15 mouse cellular contexts compared by ENCODE assay signal in the genomic region with DNA sequence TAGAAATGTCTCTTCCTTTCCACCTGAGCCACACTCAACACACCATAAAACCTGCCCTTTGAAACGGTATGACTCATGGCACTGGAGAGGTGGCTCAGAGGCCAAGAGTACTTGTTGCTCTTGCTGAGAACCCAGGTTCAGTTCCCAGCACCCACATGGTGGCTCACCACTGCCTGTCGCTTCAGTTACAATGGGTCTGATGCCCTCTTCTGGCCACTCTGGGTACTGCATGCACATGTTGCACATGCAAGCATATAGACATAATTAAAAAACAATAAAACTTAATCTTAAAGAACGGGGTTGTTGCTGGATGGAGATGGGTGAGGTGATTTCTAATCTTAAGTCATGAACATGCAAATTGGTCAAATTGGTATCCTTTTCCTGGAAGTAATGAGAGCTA. TPM values are rescaled to one million over a fixed set of nuclear protein-coding genes. Genes with fewer than 3 reads are reported as not detected.
DNase-seq lines count a peak whose midpoint lies in the region; ATAC-seq and TF ChIP-seq lines count a peak whose summit lies in the region.
"Had no signal": no experiment of that assay in that cellular context is flagged by ENCODE, and none has a peak within 500 bp of the region (broad histone marks: within the 10 kb centered on the region; RNA-seq: fewer than 3 reads in every experiment).

No protein-coding gene starts in this region.

- H3K27me3 ChIP-seq in intestine, postnatal 0 days (replicated peaks; ENCODE audit: control insufficient read depth, insufficient read depth, low read length), result no peaks in the 10 kb centered on the region
- H3K27me3 ChIP-seq in intestine, embryonic 15.5 days (replicated peaks), result no peaks in the 10 kb centered on the region
- no peaks in the 10 kb centered on the region for H3K27me3 ChIP-seq in midbrain, embryonic 11.5 days (ENCODE audit: control insufficient read depth, insufficient read depth, low read length)
- H3K27me3 ChIP-seq in midbrain, embryonic 15.5 days (replicated peaks), result no peaks in the 10 kb centered on the region
- no peaks in the 10 kb centered on the region for H3K27me3 ChIP-seq in stomach, postnatal 0 days (ENCODE audit: control insufficient read depth, insufficient read depth, low read length)
- H3K27me3 ChIP-seq in neural tube, embryonic 15.5 days (replicated peaks), result no peaks in the 10 kb centered on the region

- no peaks in the 10 kb centered on the region for H3K36me3 ChIP-seq in intestine, postnatal 0 days (ENCODE audit: control insufficient read depth, insufficient read depth)
- H3K36me3 ChIP-seq in intestine, embryonic 15.5 days, result no peaks in the 10 kb centered on the region
- no peaks in the 10 kb centered on the region for H3K36me3 ChIP-seq in midbrain, embryonic 11.5 days (ENCODE audit: control insufficient read depth, insufficient read depth, low read length)
- no peaks in the 10 kb centered on the region for H3K36me3 ChIP-seq in midbrain, embryonic 15.5 days (replicated peaks)
- peaks cover 14% of the 10 kb centered on the region for H3K36me3 ChIP-seq in ES-E14 (ENCODE audit: control insufficient read depth, insufficient read depth, low read length, poor library complexity, severe bottlenecking)
- no peaks in the 10 kb centered on the region for H3K36me3 ChIP-seq in stomach, postnatal 0 days (ENCODE audit: control insufficient read depth, insufficient read depth, low read length)
- H3K36me3 ChIP-seq in neural tube, embryonic 15.5 days, result no peaks in the 10 kb centered on the region

- H3K4me2 ChIP-seq in intestine, postnatal 0 days (replicated peaks; ENCODE audit: low read depth), result no peak overlapping the region
- H3K4me2 ChIP-seq in intestine, embryonic 15.5 days (replicated peaks), result no peak overlapping the region
- H3K4me2 ChIP-seq in midbrain, embryonic 11.5 days, result no peak overlapping the region
- no peak overlapping the region for H3K4me2 ChIP-seq in midbrain, embryonic 15.5 days
- H3K4me2 ChIP-seq in stomach, postnatal 0 days (replicated peaks; ENCODE audit: low read depth), result no peak overlapping the region
- no peak overlapping the region for H3K4me2 ChIP-seq in neural tube, embryonic 15.5 days

- no peak for ATAC-seq in intestine, postnatal 0 days
- ATAC-seq in intestine, embryonic 15.5 days, result no peak
- ATAC-seq in midbrain, embryonic 11.5 days (ENCODE audit: low FRiP score), result no peak
- ATAC-seq in midbrain, embryonic 15.5 days (replicated peaks), result no peak
- ATAC-seq in stomach, postnatal 0 days (ENCODE audit: low FRiP score, low TSS enrichment), result no peak
- ATAC-seq in neural tube, embryonic 15.5 days (ENCODE audit: low FRiP score), result no peak
- ATAC-seq: forebrain, embryonic 16.5 days; hindbrain, embryonic 16.5 days had no signal

- peak; percentile 37 for TF ChIP-seq CTCF in intestine, postnatal 0 days (IDR thresholded peaks at IDR 0.05; ENCODE audit: low read depth)
- peak; percentile 47 for TF ChIP-seq CTCF in stomach, postnatal 0 days (IDR thresholded peaks at IDR 0.05; ENCODE audit: low read depth)

- TF ChIP-seq EP300 in stomach, postnatal 0 days (optimal IDR thresholded peaks at IDR 0.05), result no peak

- peak; percentile 54 for DNase-seq in midbrain, embryonic 11.5 days (ENCODE audit: low spot score, missing footprints)
- no peak for DNase-seq in ES-E14 (ENCODE audit: low read depth, low spot score)
- DNase-seq in stomach, postnatal 0 days (ENCODE audit: low spot score), result no peak
- DNase-seq in layer of hippocampus, adult 11-12 months (ENCODE audit: low spot score), result no peak
- DNase-seq: adrenal gland, postnatal 10 days; lung, postnatal 4 days; thymus, adult 18-20 months had no signal

- in situ Hi-C loops in ES-E14 (cut with MboI; ENCODE audit: low sequenced_read_pairs in 2 of 2, unreplicated experiment in 2 of 2), result no loop called here

- no peaks in the 10 kb centered on the region for H3K4me1 ChIP-seq in intestine, postnatal 0 days (replicated peaks; ENCODE audit: control insufficient read depth, insufficient read depth, low read length)
- no peaks in the 10 kb centered on the region for H3K4me1 ChIP-seq in intestine, embryonic 15.5 days (replicated peaks)
- H3K4me1 ChIP-seq in midbrain, embryonic 11.5 days (ENCODE audit: control insufficient read depth, insufficient read depth, low read length), result no peaks in the 10 kb centered on the region
- H3K4me1 ChIP-seq in midbrain, embryonic 15.5 days, result no peaks in the 10 kb centered on the region
- H3K4me1 ChIP-seq in ES-E14 (ENCODE audit: control insufficient read depth in 2 of 2, insufficient read depth in 2 of 2, low read length in 2 of 2, poor library complexity in 1 of 2), result peaks cover 3 to 25% of the 10 kb centered on the region in 2 experiments
- H3K4me1 ChIP-seq in stomach, postnatal 0 days (replicated peaks; ENCODE audit: control insufficient read depth, insufficient read depth), result no peaks in the 10 kb centered on the region
- H3K4me1 ChIP-seq in neural tube, embryonic 15.5 days, result no peaks in the 10 kb centered on the region

- H3K27ac ChIP-seq in intestine, postnatal 0 days (ENCODE audit: low read depth, low read length), result no peak overlapping the region
- H3K27ac ChIP-seq in intestine, embryonic 15.5 days, result no peak overlapping the region
- no peak overlapping the region for H3K27ac ChIP-seq in midbrain, embryonic 11.5 days (ENCODE audit: low read depth, low read length)
- H3K27ac ChIP-seq in midbrain, embryonic 15.5 days, result no peak overlapping the region
- peak overlapping the region; percentile 74; the same call in 1 of the 2 replicates for H3K27ac ChIP-seq in ES-E14 (ENCODE audit: insufficient read depth, low read depth, low read length, poor library complexity, severe bottlenecking)
- H3K27ac ChIP-seq in stomach, postnatal 0 days (replicated peaks), result no peak overlapping the region
- H3K27ac ChIP-seq in neural tube, embryonic 15.5 days (replicated peaks), result no peak overlapping the region

- no peaks in the 10 kb centered on the region for H3K9me3 ChIP-seq in intestine, postnatal 0 days (ENCODE audit: control insufficient read depth)
- no peaks in the 10 kb centered on the region for H3K9me3 ChIP-seq in intestine, embryonic 15.5 days
- H3K9me3 ChIP-seq in midbrain, embryonic 11.5 days (ENCODE audit: control insufficient read depth, low read length), result peaks cover 4% of the 10 kb centered on the region; the same call in 1 of the 2 replicates
- H3K9me3 ChIP-seq in midbrain, embryonic 15.5 days, result 0 out of 2 replicates have a peak, but pooled peaks cover 2% of the 10 kb centered on the region
- H3K9me3 ChIP-seq in ES-E14 (ENCODE audit: control insufficient read depth, insufficient read depth, low read depth, low read length), result no peaks in the 10 kb centered on the region
- H3K9me3 ChIP-seq in stomach, postnatal 0 days (ENCODE audit: control insufficient read depth, low read length), result no peaks in the 10 kb centered on the region
- no peaks in the 10 kb centered on the region; the same call in 1 of the 2 replicates for H3K9me3 ChIP-seq in neural tube, embryonic 15.5 days (replicated peaks)

- WGBS in intestine, postnatal 0 days, result 91% methylated on average over 3 of the region's 3 CpGs
- WGBS in intestine, embryonic 15.5 days, result 91% methylated on average over 3 of the region's 3 CpGs
- 92% methylated on average over 3 of the region's 3 CpGs for WGBS in midbrain, embryonic 11.5 days
- 93% methylated on average over 3 of the region's 3 CpGs for WGBS in midbrain, embryonic 15.5 days
- WGBS in stomach, postnatal 0 days, result 88% methylated on average over 3 of the region's 3 CpGs
- 94% methylated on average over 3 of the region's 3 CpGs for WGBS in neural tube, embryonic 15.5 days

- no peak overlapping the region for H3K9ac ChIP-seq in intestine, postnatal 0 days (ENCODE audit: low read depth, low read length)
- H3K9ac ChIP-seq in intestine, embryonic 15.5 days, result no peak overlapping the region
- no peak overlapping the region for H3K9ac ChIP-seq in midbrain, embryonic 11.5 days (ENCODE audit: low read length)
- no peak overlapping the region for H3K9ac ChIP-seq in midbrain, embryonic 15.5 days
- no peak overlapping the region for H3K9ac ChIP-seq in ES-E14 (ENCODE audit: insufficient read depth, low read depth, low read length, poor library complexity, severe bottlenecking)
- H3K9ac ChIP-seq in stomach, postnatal 0 days (ENCODE audit: low read length), result no peak overlapping the region
- no peak overlapping the region for H3K9ac ChIP-seq in neural tube, embryonic 15.5 days (replicated peaks)

- H3K4me3 ChIP-seq in intestine, postnatal 0 days (ENCODE audit: low read depth, low read length), result no peak overlapping the region
- H3K4me3 ChIP-seq in intestine, embryonic 15.5 days (replicated peaks), result no peak overlapping the region
- no peak overlapping the region for H3K4me3 ChIP-seq in midbrain, embryonic 11.5 days (ENCODE audit: low read depth, low read length)
- H3K4me3 ChIP-seq in midbrain, embryonic 15.5 days, result no peak overlapping the region
- peak overlapping the region in 1 of 2 experiments; percentile 57; a peak in 1 of 4 replicates for H3K4me3 ChIP-seq in ES-E14 (ENCODE audit: insufficient read depth in 1 of 2, low read depth in 1 of 2, low read length in 2 of 2, poor library complexity in 1 of 2, severe bottlenecking in 1 of 2)
- no peak overlapping the region for H3K4me3 ChIP-seq in stomach, postnatal 0 days (ENCODE audit: low read depth, low read length)
- no peak overlapping the region for H3K4me3 ChIP-seq in neural tube, embryonic 15.5 days (replicated peaks)

TF ChIP-seq in ES-E14, 5 proteins besides CTCF, POLR2A, EP300 and RAD21 (continues in another document):
- no peak for TF ChIP-seq HCFC1 (IDR thresholded peaks at IDR 0.05; ENCODE audit: borderline replicate concordance, insufficient read depth, low read length)

RNA-seq across cellular contexts. Expression of a gene that starts 7.7 kb away (rescaled TPM):
- polyA plus RNA-seq in intestine, postnatal 0 days (2015; fragmentation: Nextera tagmentation; extraction: Ambion mirVana), result 6.9 and 8.6 TPM in 2 replicates
- polyA plus RNA-seq in intestine, embryonic 15.5 days (2015; fragmentation: Nextera tagmentation; extraction: Ambion mirVana), result 18.1 and 19.2 TPM in 2 replicates
- 21.0 and 23.1 TPM in 2 replicates for polyA plus RNA-seq in midbrain, embryonic 11.5 days (2014; fragmentation: Nextera tagmentation; extraction: Ambion mirVana)
- 30.6 and 32.1 TPM in 2 replicates for polyA plus RNA-seq in midbrain, embryonic 15.5 days (2015; fragmentation: Nextera tagmentation; extraction: Ambion mirVana)
- total RNA-seq in ES-E14 (2012; rRNA removed), result 50.6 and 86.6 TPM in 2 replicates
- polyA plus RNA-seq in stomach, postnatal 0 days (2015; fragmentation: Nextera tagmentation; extraction: Ambion mirVana), result 10.6 and 11.0 TPM in 2 replicates
- polyA plus RNA-seq in neural tube, embryonic 15.5 days (2015; fragmentation: Nextera tagmentation; extraction: Ambion mirVana), result 25.9 and 29.1 TPM in 2 replicates

RNA-seq across cellular contexts. Expression of a gene that starts 8.3 kb away (rescaled TPM):
- 0.04 TPM in 1 of 2 replicates, not detected in the other for polyA plus RNA-seq in intestine, postnatal 0 days (2015; fragmentation: Nextera tagmentation; extraction: Ambion mirVana)
- 0.63 and 0.78 TPM in 2 replicates for polyA plus RNA-seq in intestine, embryonic 15.5 days (2015; fragmentation: Nextera tagmentation; extraction: Ambion mirVana)
- polyA plus RNA-seq in midbrain, embryonic 11.5 days (2014; fragmentation: Nextera tagmentation; extraction: Ambion mirVana), result 0.33 and 1.1 TPM in 2 replicates
- 0.89 and 2.2 TPM in 2 replicates for polyA plus RNA-seq in midbrain, embryonic 15.5 days (2015; fragmentation: Nextera tagmentation; extraction: Ambion mirVana)
- total RNA-seq in ES-E14 (2012; rRNA removed), result 12.3 and 18.8 TPM in 2 replicates
- 0.40 and 0.77 TPM in 2 replicates for polyA plus RNA-seq in stomach, postnatal 0 days (2015; fragmentation: Nextera tagmentation; extraction: Ambion mirVana)
- 1.4 and 1.8 TPM in 2 replicates for polyA plus RNA-seq in neural tube, embryonic 15.5 days (2015; fragmentation: Nextera tagmentation; extraction: Ambion mirVana)
- total RNA-seq: gastrocnemius, postnatal 4 days had no signal
- polyA plus RNA-seq: heart, embryonic 16.5 days had no signal
